Mouse (Mus musculus) A20 (cell line): ENCODE results near the gene Rhoq.

ENCODE experiments used
- DNase-seq: peaks from one replicate; pipeline ENCODE4 v3.0.0-alpha.2; 2011; ENCODE audit warnings: low read depth, low spot score

Rhoq gene

DNA sequence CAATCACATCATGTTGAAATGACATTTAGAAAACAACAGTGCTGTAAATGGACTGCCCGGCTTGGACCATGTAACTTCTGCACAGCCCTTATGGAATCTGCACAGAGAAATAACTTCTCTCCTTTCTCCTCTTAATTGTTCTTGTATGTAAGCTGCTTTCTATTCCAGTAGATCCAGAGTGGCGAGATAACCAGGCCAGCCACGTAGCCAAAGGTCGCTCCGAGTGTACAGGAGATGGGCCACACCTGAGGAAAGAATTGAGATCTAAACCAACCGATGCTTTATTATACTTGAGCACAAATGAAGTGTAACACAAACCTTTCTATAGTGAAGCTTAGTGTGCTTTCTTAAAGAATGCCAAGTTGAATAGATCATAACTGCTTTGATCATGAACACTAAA lies 34.4 kb downstream of the Rhoq start:
- DNase-seq = no peak

GRCm38 (mm10) chr17:87008950-87009349 lies 46.1 kb downstream of the Rhoq start:
- DNase-seq = peak; percentile 36

DNA sequence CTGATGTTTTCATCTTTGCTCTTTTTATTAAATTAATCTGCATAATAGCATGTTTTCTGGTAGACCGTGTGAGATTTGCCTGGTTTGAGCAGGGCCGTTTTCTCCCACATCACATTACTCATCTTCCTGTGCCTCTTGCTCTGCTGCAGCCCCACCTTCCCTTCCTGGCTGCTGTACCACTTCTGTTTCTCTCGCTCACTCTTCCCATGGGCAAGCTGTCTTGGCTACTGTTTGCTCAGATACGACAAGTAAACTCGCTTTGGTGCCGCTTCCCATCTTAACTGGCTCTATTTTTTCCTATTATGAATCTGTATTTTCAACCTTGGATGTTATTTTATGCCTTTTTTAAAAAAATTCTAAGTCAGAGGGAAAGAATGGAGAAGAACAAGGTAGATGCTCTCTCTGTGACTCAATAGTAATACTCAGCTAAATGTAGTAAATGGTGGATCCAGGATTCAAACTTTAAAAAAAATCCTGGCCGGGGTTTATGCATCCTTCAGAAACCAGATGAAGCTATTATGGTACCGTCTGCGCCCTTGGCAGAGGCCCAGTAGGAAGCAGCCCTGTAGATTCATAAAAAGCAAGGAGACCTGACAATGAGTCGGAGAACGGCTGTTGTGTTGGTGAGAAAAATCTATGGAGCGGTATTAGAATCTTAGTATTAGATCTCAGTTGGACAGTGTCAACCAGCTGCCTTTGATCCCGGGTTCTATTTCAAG lies 48.6 kb downstream of the Rhoq start:
- no peak for DNase-seq

GRCm38 (mm10) chr17:87019692-87020091 lies 56.8 kb downstream of the Rhoq start:
- no peak for DNase-seq

DNA sequence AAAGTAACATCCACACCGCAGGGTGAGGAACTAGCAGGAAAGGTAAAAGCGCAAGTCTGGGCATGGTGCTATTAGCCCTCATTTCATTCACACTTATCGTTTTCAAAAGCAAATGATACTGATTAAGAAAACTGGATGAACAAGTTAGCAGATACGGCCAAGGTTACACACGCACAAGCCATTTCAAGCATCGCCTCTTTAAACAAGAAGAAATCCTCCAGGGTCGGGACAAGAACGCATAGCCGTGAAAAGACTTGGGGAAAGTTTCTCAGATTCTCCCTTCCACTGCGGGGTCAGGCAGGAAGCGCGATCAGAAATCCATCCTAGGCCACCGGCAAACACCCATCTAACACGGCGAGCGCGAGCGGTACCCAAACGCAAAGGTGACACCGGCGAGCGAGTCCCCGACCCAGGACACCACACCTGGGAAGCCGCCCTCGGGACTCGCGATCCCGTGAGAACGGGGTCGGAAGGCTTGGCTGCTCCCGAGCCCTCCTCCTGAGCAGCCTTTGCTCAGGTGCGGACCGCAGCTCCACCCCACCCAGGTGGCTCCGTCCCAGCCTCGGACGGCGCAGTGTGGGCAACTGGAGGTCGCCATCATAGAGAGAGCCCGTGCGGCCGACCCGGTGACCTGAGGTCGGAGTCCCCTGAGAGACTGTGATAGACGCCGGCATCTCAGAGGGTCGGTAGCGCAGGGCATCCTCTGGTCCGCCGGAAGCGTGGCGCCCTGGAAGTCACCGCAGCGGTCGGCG lies 61.8 kb downstream of the Rhoq start:
- DNase-seq = no peak

GRCm38 (mm10) chr17:87025269-87025949 lies 62.5 kb downstream of the Rhoq start, which contains the start of the genes Pigf and Cript:
Gene Pigf (minus strand): TSS chr17:87025406.
Gene Cript (plus strand): TSS chr17:87025550.
- peak; percentile 99 for DNase-seq

DNA sequence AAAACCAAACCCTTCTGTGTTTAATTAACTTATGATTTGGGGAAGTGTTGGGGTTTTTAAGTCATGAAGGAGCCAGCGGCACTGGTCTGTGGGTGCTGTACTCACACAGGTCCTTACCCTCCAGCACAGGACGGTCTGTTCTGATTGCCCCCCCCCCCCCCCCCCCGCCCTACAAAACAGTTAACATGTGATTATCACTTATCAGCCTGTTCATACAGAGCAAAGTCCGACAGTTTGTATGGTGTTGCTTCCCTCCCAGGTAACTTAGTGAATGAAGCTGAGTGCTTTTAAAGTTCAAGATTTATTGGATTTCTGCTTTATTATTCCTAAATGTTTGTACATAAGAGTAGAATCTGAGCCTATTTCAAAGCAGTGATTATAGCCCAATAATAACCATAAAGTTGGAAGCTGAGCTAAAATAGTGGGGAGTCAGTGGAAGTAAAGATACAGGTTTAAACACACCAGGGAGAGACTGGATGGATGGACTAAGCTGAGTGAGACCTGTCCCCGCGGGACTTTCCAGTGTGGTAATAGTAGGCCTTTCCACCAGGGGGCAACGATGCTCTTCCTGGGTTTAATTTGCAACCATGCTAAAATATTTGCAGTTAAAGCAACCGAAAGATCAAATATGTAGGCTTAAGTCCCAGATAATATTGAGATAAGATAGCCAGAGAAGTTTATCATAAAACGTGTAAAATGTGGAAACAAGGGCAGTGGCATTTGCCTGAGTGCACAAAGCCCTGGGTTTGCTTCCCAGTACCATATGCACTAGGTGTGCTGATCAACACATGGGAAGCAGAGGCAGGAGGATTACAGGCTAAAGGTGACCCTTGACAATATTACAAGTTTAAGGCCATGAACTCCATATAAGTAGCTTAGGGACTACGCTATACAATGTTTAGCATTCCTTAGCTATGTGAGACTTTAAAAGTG lies 73.5 kb downstream of the Rhoq start:
- DNase-seq = peak; percentile 61

GRCm38 (mm10) chr17:87038496-87038895 lies 75.6 kb downstream of the Rhoq start:
- no peak for DNase-seq

GRCm38 (mm10) chr17:87041739-87042138 lies 78.9 kb downstream of the Rhoq start:
- DNase-seq = no peak

- DNase-seq = peak; percentile 90
Observed at GRCm38 (mm10) chr17:87044364-87044763, 81.5 kb downstream of the Rhoq start.

DNA sequence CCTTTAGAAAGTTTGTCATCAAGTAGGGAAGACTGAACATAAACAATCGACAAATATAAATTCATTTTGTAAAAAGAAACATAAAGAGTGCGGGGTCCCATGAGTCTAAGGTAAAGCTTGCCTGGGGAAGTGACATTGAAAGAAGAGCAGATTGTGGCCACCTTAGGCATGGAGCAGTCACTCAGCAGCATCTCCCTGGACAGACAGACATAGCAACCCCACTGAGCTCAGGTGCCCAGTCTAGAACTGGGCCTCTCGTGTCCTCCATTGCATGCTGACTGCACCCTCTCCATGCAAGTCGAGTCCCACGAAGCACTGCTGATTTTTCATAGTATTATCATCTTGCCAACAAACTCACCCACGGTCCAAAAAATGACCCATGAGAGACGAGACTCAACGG lies 81.9 kb downstream of the Rhoq start:
- DNase-seq = no peak
